Mouse (Mus musculus): ENCODE data around the gene Tcf7l1. TPM values are rescaled to one million over a fixed set of nuclear protein-coding genes. Genes with fewer than 3 reads are reported as not detected.

Tcf7l1 gene
- polyA plus RNA-seq, 1 experiment from 2014 or later, result 24.2 TPM

DNA sequence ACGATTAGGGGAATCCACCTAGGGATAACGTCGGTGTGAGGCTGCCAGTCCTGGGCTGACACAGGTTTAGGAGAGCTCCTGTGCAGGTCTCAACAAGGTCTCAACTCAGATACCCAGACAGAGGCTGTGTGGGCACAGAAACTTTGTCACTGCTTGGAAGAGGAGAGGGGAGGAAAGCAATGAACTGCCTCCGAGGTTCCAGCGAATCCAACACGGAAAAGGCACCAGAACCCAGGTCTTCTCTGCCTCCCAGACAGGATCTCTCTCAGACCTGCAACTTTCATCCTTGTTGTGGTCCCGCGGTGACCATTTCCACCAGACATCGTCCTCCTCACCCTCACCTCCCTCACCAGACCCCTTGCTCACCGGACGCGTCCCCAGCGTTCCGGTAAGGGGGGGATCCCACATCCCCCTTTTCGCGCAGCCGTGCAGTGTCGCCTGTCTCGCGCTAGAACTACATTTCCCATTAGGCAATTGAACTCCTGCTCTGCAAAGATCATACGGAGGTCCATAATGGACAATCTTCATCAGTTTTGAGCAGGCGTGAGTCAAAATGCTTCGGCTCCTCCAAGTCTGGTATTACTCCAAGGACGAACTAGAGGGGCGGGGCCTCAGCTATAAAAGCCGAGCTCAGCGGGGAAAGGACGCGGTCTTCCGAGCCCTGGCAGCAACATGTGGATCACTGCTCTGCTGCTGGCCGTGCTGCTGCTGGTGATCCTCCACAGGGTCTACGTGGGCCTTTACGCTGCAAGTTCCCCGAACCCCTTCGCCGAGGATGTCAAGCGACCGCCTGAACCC is 190.9 kb downstream of the Tcf7l1 start, which contains the start of the genes Elmod3 and Retsat:
TSS of gene Elmod3 (minus strand) at position 458 of the 798 bp plus-strand sequence.
TSS of gene Retsat (plus strand) at position 520 of the 798 bp plus-strand sequence.
- Histone ChIP-seq H3K9me3 (replicated peaks) (no peaks in the 10 kb centered on the region), H3K27ac (replicated peaks) (peak within 1 kb of the TSS; percentile 82), H3K4me3 (peak within 1 kb of the TSS; percentile 71), H3K27me3 (ENCODE audit: low read depth, poor library complexity, severe bottlenecking) (no peaks in the 10 kb centered on the region), H3K4me1 (peaks cover 21% of the 10 kb centered on the region), H3K36me3 (no peaks in the 10 kb centered on the region)
- WGBS, result 2% methylated on average over 38 of the region's 38 CpGs
- DNase-seq (ENCODE audit: low spot score), result peak; percentile 90

DNA sequence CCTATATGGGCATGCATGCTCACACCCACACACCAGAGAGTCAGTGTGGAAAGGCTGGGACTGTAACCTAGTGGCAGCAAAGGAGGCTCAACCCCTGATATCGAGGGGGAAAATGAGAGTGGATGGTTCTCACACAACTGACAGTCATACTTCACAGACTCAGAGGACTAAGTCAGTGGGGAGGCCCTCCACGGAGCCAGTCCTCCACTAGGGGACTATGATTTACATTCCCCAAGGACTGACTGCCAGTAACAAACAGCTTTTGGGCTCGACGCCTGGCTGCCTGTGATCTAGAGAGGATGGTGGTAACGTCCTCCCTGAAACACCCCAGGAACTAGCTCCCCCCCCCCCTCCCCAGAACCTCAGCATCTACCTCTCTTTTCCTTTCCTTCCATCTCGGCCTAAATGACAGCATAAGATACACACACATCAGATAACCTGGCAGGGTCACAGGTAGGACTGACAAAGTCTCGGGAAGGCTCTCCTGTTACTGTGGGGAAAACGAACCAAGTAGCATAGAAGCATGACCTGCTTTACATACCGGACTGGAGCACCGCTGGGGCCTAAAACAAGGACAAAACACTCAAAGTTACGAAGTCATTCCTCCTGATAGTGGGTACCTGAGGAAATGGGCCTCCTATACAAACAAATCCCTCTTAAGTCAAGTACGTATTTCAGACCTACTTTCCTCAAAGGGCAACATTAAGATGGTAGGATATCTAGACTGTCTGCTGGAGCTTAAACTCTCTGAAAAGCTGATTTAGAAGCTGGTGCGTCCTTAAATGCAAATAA is 191.8 kb downstream of the Tcf7l1 start:
- Histone ChIP-seq H3K4me1 (peaks cover 21% of the 10 kb centered on the region), H3K4me3 (peak overlapping the region; percentile 71), H3K9me3 (replicated peaks) (no peaks in the 10 kb centered on the region), H3K27me3 (ENCODE audit: low read depth, poor library complexity, severe bottlenecking) (no peaks in the 10 kb centered on the region), H3K36me3 (no peaks in the 10 kb centered on the region), H3K27ac (replicated peaks) (peak overlapping the region; percentile 82)
- no peak for DNase-seq (ENCODE audit: low spot score)
- WGBS, result 57% methylated on average over 13 of the region's 13 CpGs

DNA sequence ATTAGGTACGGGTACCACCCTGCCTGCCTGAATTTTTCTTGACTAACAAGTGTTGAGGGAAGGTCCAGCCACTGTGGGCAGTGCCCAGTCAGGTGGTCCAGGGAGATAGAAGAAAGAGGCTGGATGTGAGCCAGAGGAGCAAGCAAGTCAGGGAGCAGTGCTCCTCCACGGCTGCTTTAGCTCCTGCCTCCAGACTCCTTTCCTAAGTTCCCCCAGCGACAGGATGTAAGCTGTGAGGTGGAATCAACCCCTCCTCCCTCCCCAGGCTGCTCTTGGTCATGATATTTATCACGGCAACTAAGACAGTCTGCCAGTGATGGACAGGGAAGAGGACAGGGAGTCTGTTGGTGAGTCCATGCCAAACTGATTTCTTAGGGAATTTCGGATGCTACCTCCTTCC is 195.1 kb downstream of the Tcf7l1 start:
- no peaks in the 10 kb centered on the region for H3K36me3 ChIP-seq
- no peak overlapping the region for H3K27ac ChIP-seq (replicated peaks)
- H3K4me1 ChIP-seq, result peaks cover 17% of the 10 kb centered on the region
- WGBS, result 73% methylated on average over 5 of the region's 5 CpGs
- H3K9me3 ChIP-seq (replicated peaks), result no peaks in the 10 kb centered on the region
- H3K4me3 ChIP-seq, result no peak overlapping the region
- DNase-seq (ENCODE audit: low spot score), result no peak
- H3K27me3 ChIP-seq (ENCODE audit: low read depth, poor library complexity, severe bottlenecking), result no peaks in the 10 kb centered on the region

DNA sequence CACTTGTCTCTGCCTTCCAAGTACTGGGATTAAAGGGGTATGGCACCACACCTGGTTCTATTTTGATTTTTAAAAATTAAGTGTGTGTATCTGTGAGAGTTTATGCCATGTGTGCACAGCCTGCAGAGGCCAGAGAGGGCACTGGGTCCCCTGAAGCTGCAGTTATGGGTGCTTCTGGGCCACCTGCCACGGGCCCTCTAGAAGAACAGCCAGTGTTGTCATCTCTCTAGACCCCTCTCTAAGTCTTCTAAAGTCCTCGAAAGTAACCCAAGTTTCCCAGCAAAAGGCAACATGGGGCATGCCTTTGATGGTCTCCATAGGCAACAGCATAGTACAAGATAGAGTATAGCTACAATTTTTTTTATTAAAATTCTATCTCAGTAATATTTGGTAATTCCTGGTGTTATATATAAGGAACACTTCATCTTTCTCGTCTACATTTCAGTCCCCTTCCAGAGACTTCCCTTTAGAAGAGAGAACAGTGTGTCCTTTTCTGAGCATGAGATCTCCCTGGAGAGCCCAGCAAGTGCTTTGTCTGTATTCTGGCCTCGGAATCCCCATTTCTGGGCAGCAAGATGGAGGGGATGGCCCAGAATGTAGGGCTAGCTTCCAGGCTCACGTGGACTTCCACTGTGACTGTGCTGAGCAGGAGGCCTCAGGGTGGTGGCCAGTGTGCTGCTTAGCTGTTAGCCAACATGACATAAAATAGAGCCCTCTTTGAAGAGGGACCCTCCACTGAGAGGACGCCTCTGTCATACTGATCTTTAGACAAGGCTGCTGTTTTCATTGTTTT is 195.8 kb downstream of the Tcf7l1 start:
- H3K27ac ChIP-seq (replicated peaks), result no peak overlapping the region
- WGBS, result 81% methylated on average over 6 of the region's 6 CpGs
- peaks cover 12% of the 10 kb centered on the region for H3K4me1 ChIP-seq
- no peaks in the 10 kb centered on the region for H3K27me3 ChIP-seq (ENCODE audit: low read depth, poor library complexity, severe bottlenecking)
- H3K36me3 ChIP-seq, result no peaks in the 10 kb centered on the region
- no peak for DNase-seq (ENCODE audit: low spot score)
- H3K9me3 ChIP-seq (replicated peaks), result no peaks in the 10 kb centered on the region
- H3K4me3 ChIP-seq, result no peak overlapping the region

DNA sequence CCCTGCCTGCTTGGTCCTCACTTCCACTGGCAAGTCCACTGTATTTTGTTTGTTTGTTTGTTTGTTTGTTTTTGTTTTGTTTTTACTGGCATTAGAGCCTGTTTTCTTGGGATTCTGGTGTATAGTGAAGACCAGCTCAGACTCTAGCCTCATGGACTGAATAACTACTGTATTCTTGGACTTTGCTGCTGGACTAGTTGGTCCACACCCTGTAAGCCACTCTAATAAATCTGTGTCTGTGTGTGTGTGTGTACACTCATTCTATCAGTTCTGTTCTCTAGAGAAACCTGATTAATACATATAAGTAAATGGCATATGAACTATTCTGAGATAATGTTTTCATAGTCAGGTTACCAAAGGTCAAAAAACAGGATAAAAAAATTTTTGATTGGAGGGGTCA is 198.9 kb downstream of the Tcf7l1 start:
- no peak for DNase-seq (ENCODE audit: low spot score)
- H3K36me3 ChIP-seq, result no peaks in the 10 kb centered on the region

DNA sequence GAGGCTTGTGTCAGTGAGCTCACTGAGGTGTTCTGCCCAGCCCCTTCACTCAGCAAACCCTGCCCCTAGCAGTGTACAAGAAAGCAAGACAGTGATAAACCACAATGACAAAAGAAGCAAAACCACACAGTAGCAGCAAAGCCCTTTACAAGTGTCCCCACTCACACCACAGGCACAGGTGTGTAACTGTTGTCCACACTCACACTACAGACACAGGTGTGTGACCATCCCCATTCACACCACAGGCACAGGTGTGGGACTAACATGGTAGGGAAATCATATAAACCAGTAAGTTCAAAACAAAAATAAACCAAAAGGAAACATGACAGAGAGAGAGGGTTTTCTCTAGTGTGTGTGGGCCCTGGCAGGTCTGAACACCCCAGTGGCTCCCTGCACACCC is 200.7 kb downstream of the Tcf7l1 start:
- H3K36me3 ChIP-seq, result no peaks in the 10 kb centered on the region
- no peaks in the 10 kb centered on the region for H3K27me3 ChIP-seq (ENCODE audit: low read depth, poor library complexity, severe bottlenecking)
- no peaks in the 10 kb centered on the region for H3K4me1 ChIP-seq
- H3K4me3 ChIP-seq, result no peak overlapping the region
- H3K27ac ChIP-seq (replicated peaks), result no peak overlapping the region
- no peak for DNase-seq (ENCODE audit: low spot score)
- H3K9me3 ChIP-seq (replicated peaks), result no peaks in the 10 kb centered on the region

More for the DNA sequence above, 198.9 kb downstream of the Tcf7l1 start:
- Histone ChIP-seq H3K9me3 (replicated peaks) (no peaks in the 10 kb centered on the region), H3K27me3 (ENCODE audit: low read depth, poor library complexity, severe bottlenecking) (no peaks in the 10 kb centered on the region), H3K4me3 (no peak overlapping the region), H3K27ac (replicated peaks) (no peak overlapping the region), H3K4me1 (no peaks in the 10 kb centered on the region)

DNA sequence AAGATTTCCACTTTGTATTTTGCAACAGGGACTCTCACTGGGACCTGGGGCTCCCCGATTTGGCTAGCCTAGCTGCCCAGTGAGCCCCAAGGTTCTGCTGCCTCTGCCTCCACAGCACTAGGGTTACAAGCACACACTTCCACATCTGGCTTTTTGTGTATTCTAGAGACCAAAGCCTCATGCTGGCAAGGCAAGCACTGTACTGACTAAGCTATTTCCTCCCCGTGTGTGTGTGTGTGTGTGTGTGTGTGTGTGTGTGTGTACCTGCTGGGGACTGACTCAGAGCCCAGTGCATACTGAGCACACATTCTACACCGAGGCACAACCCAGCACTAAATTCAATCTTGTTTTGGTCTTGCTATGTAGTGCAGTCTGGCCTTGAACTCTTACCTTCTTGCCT is 202.4 kb downstream of the Tcf7l1 start:
- Histone ChIP-seq H3K4me3 (no peak overlapping the region), H3K27me3 (ENCODE audit: low read depth, poor library complexity, severe bottlenecking) (no peaks in the 10 kb centered on the region), H3K36me3 (no peaks in the 10 kb centered on the region), H3K9me3 (replicated peaks) (no peaks in the 10 kb centered on the region), H3K4me1 (0 out of 2 replicates have a peak, but pooled peaks cover 4% of the 10 kb centered on the region), H3K27ac (replicated peaks) (no peak overlapping the region)
- WGBS, result 85% methylated on average over 3 of the region's 3 CpGs
- DNase-seq (ENCODE audit: low spot score), result no peak

DNA sequence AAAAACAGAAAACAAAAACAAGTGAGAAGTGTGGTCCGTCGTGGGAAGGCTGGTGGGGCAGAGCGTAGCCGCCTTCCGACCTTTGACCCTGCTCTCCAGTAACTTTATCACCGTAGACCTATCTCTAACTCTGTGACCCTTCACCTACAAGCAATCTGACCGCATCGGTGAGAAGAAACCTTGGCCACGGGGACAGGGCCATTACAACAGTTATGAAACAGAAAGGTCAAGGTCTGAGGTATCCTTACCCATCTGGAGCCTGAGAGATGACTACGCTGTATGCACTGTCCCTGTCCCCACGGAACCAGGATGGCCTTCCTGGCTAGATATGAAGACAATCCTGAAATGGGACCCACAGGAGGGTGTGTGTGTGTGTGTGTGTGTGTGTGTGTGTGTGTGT is 204.9 kb downstream of the Tcf7l1 start:
- no peak for DNase-seq (ENCODE audit: low spot score)
- Histone ChIP-seq H3K27me3 (ENCODE audit: low read depth, poor library complexity, severe bottlenecking) (no peaks in the 10 kb centered on the region), H3K36me3 (peaks cover 6% of the 10 kb centered on the region; the same call in 1 of the 2 replicates), H3K4me3 (no peak overlapping the region), H3K9me3 (replicated peaks) (no peaks in the 10 kb centered on the region), H3K27ac (replicated peaks) (no peak overlapping the region), H3K4me1 (0 out of 2 replicates have a peak, but pooled peaks cover 6% of the 10 kb centered on the region)
- WGBS, result 90% methylated on average over 11 of the region's 11 CpGs

DNA sequence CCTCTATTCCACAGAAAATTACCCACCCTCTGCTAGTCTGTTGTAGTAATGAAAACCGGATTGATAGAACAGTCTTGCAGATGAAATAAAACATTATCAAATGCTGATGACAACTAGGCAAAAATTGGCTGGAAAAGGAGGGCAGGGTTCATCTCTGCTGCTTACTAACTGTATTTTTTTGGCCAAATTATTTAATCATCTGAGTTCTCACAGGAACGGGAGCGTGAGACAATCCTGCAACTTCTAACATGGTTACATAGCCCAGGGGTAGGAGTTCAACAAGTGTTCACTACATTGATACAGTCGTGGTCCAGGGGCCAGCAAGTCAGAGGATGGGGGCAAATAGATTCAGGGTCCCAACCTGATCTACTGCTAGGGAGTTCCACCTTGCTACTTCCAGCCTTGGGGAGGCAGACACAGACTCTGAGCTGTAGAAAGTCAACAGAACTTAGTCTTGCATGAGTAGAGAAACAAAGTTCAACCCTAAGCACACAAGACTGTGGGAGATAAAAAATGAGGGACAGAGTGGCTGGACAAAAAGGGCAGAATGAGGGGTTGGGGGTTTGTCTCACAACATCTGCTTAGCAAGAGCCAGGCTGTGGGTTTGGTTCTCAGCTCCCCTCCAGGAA is 205.7 kb downstream of the Tcf7l1 start:
- no peak overlapping the region for H3K4me3 ChIP-seq
- H3K36me3 ChIP-seq, result peaks cover 6% of the 10 kb centered on the region; the same call in 1 of the 2 replicates
- H3K27ac ChIP-seq (replicated peaks), result no peak overlapping the region
- 90% methylated on average over 4 of the region's 4 CpGs for WGBS
- DNase-seq (ENCODE audit: low spot score), result no peak
- 0 out of 2 replicates have a peak, but pooled peaks cover 6% of the 10 kb centered on the region for H3K4me1 ChIP-seq
- no peaks in the 10 kb centered on the region for H3K27me3 ChIP-seq (ENCODE audit: low read depth, poor library complexity, severe bottlenecking)
- H3K9me3 ChIP-seq (replicated peaks), result no peaks in the 10 kb centered on the region

DNA sequence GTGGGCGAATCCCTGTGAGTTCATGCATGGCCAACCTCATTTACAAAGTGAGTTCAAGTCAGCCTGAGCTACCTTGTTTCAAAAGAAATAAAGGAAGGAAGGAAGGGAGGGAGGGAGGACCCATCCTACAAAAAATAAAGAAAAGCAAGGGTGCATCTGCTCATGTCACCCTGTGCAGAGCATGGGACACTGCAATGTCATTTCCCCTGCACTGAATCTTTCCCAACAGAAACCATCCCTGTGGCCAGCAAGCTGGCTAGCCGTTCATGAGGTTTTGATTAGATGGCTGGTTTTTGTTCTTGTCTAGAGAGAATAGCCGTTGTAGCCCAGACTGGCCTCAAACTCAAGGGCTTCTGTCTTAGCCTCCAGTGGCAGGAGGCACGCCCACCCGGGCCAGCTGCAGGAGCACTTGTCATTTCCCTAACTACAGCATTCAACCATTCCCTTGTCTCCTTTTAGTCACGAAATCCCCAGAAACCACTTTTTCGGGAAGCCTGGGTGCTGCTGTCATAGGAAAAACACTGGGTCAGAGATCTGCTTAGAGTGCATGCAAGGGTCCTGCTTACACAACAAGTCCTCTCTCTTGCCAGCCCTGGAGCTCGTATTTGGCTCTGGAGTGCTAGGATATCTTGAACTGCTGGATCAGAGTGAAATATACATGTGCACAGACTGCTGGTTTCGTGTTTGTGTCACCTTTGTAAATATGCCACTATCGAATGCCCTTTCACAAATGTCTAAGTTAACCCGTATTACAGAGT is 207.2 kb downstream of the Tcf7l1 start:
- no peaks in the 10 kb centered on the region for H3K9me3 ChIP-seq (replicated peaks)
- H3K27ac ChIP-seq (replicated peaks), result no peak overlapping the region
- peaks cover 6% of the 10 kb centered on the region; the same call in 1 of the 2 replicates for H3K36me3 ChIP-seq
- H3K4me1 ChIP-seq, result 0 out of 2 replicates have a peak, but pooled peaks cover 6% of the 10 kb centered on the region
- no peaks in the 10 kb centered on the region for H3K27me3 ChIP-seq (ENCODE audit: low read depth, poor library complexity, severe bottlenecking)
- DNase-seq (ENCODE audit: low spot score), result no peak
- no peak overlapping the region for H3K4me3 ChIP-seq
- WGBS, result 78% methylated on average over 11 of the region's 11 CpGs
